Mouse (Mus musculus) lung, postnatal 0 days (tissue): ENCODE measurements around the gene Sytl3. TPM values are rescaled to one million over a fixed set of nuclear protein-coding genes. Genes with fewer than 3 reads are reported as not detected.
"Not testable (repeated sequence)": the region's sequence is repeated elsewhere in the genome, so short reads cannot be mapped to it uniquely, and the experiment has no call there.

Experiments used
- ATAC-seq: fragments of 200-750 bp; cut with Nextera tagmentation; 2 replicates; pipeline ENCODE4 v1.8.0; 2017; ENCODE audit warnings: moderate library complexity
- DNase-seq: peaks from one replicate; pipeline ENCODE4 v3.0.0-alpha.2; 2016; ENCODE audit warnings: low spot score
- H3K27ac ChIP-seq: fragments of 300-500 bp; sonication (generic); 2 replicates; pipeline ENCODE4 v1.5.1; 2014; ENCODE audit warnings: antibody characterized with exemption, mild to moderate bottlenecking, low read length, mixed read lengths
- H3K27me3 ChIP-seq: fragments of 300-500 bp; sonication (generic); replicated peaks from 2 replicates; pipeline ENCODE4 v1.6.1; 2014; ENCODE audit warnings: low read length, mixed read lengths; ENCODE audit not compliant: insufficient read depth
- H3K36me3 ChIP-seq: fragments of 300-500 bp; sonication (generic); 2 replicates; pipeline ENCODE4 v1.6.1; 2014; ENCODE audit warnings: low read length, mixed read lengths; ENCODE audit not compliant: insufficient read depth
- H3K4me1 ChIP-seq: fragments of 300-500 bp; sonication (generic); 2 replicates; pipeline ENCODE4 v1.6.1; 2014; ENCODE audit warnings: antibody characterized with exemption, low read depth, low read length, mixed read lengths; ENCODE audit not compliant: insufficient read depth
- H3K4me2 ChIP-seq: fragments of 300-500 bp; sonication (generic); replicated peaks from 2 replicates; pipeline ENCODE4 v1.6.1; 2014; ENCODE audit warnings: low read depth, mild to moderate bottlenecking, low read length, moderate library complexity, mixed read lengths
- H3K4me3 ChIP-seq: fragments of 300-500 bp; sonication (generic); 2 replicates; pipeline ENCODE4 v1.5.1; 2014; ENCODE audit warnings: low read depth, low read length
- H3K9ac ChIP-seq: fragments of 300-500 bp; sonication (generic); replicated peaks from 2 replicates; pipeline ENCODE4 v1.6.1; 2014; ENCODE audit warnings: low read depth, mild to moderate bottlenecking
- H3K9me3 ChIP-seq: fragments of 300-500 bp; sonication (generic); 2 replicates; pipeline ENCODE4 v1.6.1; 2016; ENCODE audit warnings: low read length, mixed read lengths
- WGBS: fragments of 180-500 bp; shearing (Covaris S2); extraction: QIAGEN DNeasy Blood & Tissue Kit; methylation state at CpG from one replicate; pipeline ENCODE4 v1.1.7; 2014; 5-methylcytosine and 5-hydroxymethylcytosine counted together
- polyA plus RNA-seq: library from polyadenylated mRNA; unstranded; fragments of >200 nt; fragmentation: Nextera tagmentation; extraction: Ambion mirVana; gene quantifications from 2 replicates; pipeline ENCODE4 v1.2.1, GENCODE M21; 2015

The Sytl3 gene
- 0.40 and 0.67 TPM in 2 replicates for polyA plus RNA-seq

DNA sequence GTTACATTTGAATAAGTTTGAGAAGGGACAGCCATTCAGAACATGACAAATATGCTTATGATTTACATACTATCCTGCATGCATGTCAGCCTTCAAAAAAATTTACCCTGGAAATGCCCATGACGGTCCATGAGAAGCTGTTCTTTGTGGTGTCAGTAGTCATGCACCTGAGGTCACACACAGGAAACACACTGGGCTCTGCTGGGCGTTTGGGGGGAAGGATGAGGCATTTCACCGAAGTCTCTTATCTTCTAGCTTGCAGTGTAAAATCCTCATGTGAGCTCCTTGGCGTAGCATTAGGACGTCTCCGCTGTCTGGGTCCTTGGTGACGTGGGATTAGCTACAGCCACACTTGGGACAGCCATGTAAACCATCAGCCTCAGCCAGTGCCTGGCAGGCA, at the start of gene Sytl3:
Gene Sytl3, plus strand, starts transcription at position 293 of the 400 bp plus-strand sequence.
- H3K27ac ChIP-seq, H3K9me3 ChIP-seq, H3K4me3 ChIP-seq, H3K36me3 ChIP-seq, DNase-seq, H3K4me1 ChIP-seq, ATAC-seq, H3K9ac ChIP-seq, H3K4me2 ChIP-seq, H3K27me3 ChIP-seq: not testable (repeated sequence)
- WGBS, result 58% methylated on average over 3 of the region's 7 CpGs

DNA sequence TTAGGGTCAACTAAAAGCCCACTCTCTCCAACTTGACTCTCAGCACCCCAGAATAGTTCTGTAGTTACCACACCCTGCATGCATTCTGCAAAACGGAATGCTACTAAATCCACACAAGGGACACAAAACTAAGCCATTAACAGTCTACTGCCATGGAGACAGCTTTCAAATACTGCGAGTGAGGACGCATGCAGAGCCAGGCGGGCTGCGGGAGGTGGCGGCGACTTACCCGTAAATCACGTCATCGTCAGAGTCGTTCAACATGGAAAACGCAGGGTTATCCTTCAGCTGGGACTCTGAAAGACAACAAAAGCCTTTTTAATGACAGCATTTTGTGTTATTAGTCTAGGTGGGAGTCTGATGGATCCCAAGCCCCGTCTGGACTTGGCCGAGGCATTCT, 45.4 kb upstream of the Sytl3 start:
- not testable (repeated sequence) for DNase-seq, H3K9me3 ChIP-seq, ATAC-seq, H3K9ac ChIP-seq, H3K4me1 ChIP-seq, H3K27ac ChIP-seq, H3K27me3 ChIP-seq, H3K4me2 ChIP-seq, H3K4me3 ChIP-seq, H3K36me3 ChIP-seq
- 87% methylated on average over 11 of the region's 14 CpGs for WGBS

DNA sequence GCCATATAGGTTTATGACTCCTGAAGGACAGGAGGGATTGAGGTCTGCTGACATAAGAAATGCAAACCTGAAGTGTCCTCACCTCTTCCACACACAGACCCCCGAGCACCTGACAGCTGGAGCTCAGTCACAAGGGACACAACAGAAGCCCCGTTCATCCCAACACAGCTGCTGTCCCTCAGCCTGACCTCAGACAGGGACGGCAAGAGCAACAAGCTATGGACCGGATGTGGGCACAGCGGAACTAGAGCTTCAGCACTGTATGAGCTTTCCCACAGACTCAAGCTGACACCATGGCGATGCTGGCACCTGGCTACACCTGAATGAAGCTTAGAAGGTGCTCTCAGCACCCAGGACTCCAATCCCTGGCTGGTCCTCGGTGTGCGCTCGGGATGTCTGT, 44.6 kb upstream of the Sytl3 start:
- 79% methylated on average over 4 of the region's 9 CpGs for WGBS
- not testable (repeated sequence) for ATAC-seq, H3K27me3 ChIP-seq, H3K4me3 ChIP-seq, H3K27ac ChIP-seq, H3K9ac ChIP-seq, H3K9me3 ChIP-seq, H3K4me2 ChIP-seq, H3K36me3 ChIP-seq, H3K4me1 ChIP-seq
- peak; percentile 1 for DNase-seq

DNA sequence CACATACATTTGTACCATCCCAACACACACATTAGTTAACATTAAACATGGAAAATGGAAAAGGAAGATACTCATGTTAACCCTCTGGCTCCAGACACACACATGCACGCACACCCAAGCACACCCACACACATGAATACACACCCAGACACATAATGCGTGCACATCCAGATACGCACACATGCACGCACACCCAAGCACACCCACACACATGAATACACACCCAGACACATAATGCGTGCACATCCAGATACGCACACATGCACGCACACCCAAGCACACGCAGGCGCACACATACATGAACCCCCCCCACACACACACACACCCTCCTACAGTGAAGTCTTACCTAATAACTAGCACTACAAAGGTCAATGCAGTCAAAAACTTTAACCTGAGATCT, 42.2 kb upstream of the Sytl3 start:
- 98% methylated on average over 9 of the region's 9 CpGs for WGBS
- DNase-seq, result not testable (repeated sequence)

DNA sequence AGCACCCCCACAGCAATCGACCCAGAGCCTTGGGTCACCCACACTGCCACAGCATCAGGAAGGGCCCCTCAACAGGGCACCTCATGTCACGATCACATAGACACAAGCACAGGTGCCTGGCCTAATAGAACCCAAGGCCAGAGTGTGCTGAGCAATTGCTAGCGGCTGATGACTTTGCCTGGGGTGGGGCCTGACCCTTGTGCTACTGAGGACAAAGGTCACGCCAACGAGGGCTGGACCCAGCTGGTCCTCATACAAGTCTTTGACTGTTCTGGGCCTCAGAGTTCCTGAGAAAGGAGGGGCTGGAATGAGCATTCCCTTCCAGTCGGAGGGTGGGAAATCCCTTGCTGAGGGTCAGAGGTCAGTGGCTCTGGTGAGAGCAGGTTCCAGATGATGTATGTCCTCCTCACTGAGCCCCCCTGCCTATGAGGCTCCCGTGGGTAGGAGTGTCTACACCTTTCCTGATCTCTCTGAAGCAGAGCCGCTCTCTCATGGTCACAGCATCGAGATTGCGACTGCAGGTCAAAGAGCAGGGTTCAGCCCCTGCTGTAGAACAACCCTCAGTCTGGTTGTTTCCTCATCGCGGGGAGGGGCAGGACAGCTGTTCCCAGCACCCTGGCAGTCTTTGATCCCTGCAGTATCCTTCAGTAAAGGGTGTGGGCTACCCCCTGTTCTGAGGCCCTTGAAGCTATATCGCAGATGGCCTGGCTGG, 41.0 kb upstream of the Sytl3 start:
- DNase-seq, H3K4me3 ChIP-seq, H3K9ac ChIP-seq, H3K36me3 ChIP-seq, H3K27me3 ChIP-seq, H3K4me1 ChIP-seq, H3K9me3 ChIP-seq, H3K4me2 ChIP-seq, H3K27ac ChIP-seq: not testable (repeated sequence)
- WGBS, result 53% methylated on average over 6 of the region's 13 CpGs
- peak; percentile 47 for ATAC-seq

More for the DNA sequence above, 42.2 kb upstream of the Sytl3 start:
- ATAC-seq, H3K4me3 ChIP-seq, H3K4me1 ChIP-seq, H3K9ac ChIP-seq, H3K27me3 ChIP-seq, H3K36me3 ChIP-seq, H3K4me2 ChIP-seq, H3K27ac ChIP-seq, H3K9me3 ChIP-seq: not testable (repeated sequence)

DNA sequence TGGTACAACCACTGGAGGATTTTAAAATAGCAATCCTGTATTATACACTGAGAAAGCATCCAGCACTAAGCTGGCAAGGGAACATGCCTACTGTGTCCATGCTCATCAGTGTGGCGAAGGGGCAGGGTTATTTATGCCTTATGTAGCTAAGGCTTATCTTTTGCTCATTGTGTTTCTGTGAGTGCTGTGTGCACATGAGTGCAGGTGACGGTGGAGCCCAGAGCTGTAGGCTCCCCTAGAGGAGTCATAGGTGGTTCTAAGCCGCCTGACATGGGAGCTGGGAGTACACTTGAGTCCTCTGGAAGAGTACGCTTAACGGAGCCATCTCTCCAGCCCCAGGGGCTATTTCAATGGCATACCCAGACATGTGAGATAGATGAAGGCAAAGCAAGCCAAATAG, 39.6 kb upstream of the Sytl3 start:
- H3K4me1 ChIP-seq, H3K4me3 ChIP-seq, ATAC-seq, H3K36me3 ChIP-seq, H3K9me3 ChIP-seq, H3K27me3 ChIP-seq, H3K9ac ChIP-seq, H3K27ac ChIP-seq, H3K4me2 ChIP-seq: not testable (repeated sequence)
- peak; percentile 1 for DNase-seq
- WGBS, result 83% methylated on average over 5 of the region's 5 CpGs

DNA sequence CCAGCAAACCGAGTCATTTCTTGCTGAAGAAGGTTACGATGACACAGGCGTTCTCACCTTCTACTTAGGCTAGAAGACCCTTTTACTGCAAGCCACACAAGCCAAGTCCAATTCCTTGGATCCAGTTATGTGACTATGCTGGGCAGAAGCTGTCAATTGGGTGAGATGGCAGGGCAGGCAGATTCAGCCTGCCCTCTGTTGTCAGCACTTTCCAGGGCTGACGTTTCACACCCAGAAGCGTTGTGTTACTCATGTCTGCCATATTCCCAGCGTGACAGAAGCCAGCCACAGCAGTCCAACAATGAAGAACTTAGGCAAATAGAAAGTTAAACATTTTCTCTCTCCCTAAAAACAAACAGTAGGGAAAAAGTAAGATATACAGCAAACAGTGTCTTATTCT, 38.9 kb upstream of the Sytl3 start:
- DNase-seq, H3K4me2 ChIP-seq, H3K36me3 ChIP-seq, H3K27ac ChIP-seq, H3K9ac ChIP-seq, H3K9me3 ChIP-seq, H3K27me3 ChIP-seq, ATAC-seq, H3K4me1 ChIP-seq, H3K4me3 ChIP-seq: not testable (repeated sequence)
- 49% methylated on average over 5 of the region's 6 CpGs for WGBS

DNA sequence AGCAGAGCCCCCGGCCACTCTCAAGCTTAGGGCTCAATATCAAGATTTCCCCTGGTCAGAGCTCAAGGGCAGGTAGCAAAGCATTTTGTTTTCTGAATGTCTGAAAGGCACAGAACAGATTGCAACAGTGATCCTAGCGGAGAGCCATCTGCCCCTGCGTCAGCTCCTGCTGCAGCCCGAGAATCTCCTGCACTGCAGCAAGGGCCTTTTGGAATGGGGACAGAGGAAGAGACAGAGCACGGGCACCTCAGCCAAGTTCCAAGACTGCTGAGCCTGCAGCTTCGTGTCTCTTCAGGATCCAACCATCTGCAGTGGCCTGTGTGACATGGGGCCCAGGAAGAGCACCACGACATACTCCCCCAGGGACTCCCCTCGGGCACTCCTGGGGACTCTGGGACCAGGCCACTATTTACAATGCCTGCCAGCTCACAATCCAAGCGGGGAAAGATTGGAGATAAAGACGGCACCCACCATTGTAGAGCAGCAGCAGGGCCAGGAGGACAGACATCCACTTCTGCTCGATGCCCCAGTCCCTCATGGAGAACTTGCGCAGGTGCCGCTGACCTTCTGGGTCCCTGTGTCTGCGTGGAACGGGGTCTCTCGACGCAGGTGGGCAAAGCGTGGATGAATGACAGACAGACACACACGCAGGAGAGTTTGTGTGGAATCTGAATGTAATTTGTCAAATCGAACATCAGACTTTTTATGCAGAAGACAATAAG, 38.0 kb upstream of the Sytl3 start:
- 76% methylated on average over 15 of the region's 20 CpGs for WGBS
- not testable (repeated sequence) for H3K9me3 ChIP-seq, H3K4me1 ChIP-seq, H3K9ac ChIP-seq, ATAC-seq, H3K4me3 ChIP-seq, DNase-seq, H3K4me2 ChIP-seq, H3K36me3 ChIP-seq, H3K27me3 ChIP-seq, H3K27ac ChIP-seq

DNA sequence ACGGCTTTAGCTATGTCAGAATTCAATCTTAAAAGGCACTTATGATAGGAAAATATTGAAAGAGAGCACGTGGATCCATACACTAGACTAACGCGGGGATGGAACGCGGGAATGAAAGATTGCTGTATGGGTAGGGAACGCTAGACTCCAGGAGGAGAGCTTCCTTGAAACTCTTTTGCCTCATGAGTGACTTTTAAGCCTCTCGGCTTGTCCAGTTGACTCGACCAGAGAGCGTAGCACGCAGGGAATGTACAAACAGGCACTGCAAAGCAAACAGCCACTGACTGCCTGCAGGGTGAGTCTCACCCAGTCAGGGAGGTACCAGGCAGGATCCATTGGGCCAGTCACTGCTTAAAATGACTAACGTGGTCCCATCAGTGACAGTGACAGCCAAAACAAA, 36.9 kb upstream of the Sytl3 start:
- not testable (repeated sequence) for ATAC-seq, H3K4me1 ChIP-seq, H3K4me3 ChIP-seq, H3K36me3 ChIP-seq, H3K27me3 ChIP-seq, H3K27ac ChIP-seq, DNase-seq, H3K4me2 ChIP-seq, H3K9ac ChIP-seq, H3K9me3 ChIP-seq
- 63% methylated on average over 11 of the region's 12 CpGs for WGBS
